Mouse (Mus musculus) C2C12 (cell line): ENCODE data around the gene Grk5. TPM values are rescaled to one million over a fixed set of nuclear protein-coding genes. Genes with fewer than 3 reads are reported as not detected.

Experiments used
- H3K27me3 ChIP-seq: one replicate; pipeline ENCODE4 v1.6.1; 2011; ENCODE audit not compliant: control insufficient read depth, insufficient read depth, insufficient read length
- H3K36me3 ChIP-seq: one replicate; pipeline ENCODE4 v1.6.1; 2011; ENCODE audit not compliant: control insufficient read depth, insufficient read depth
- H3K4me3 ChIP-seq: one replicate; pipeline ENCODE4 v1.5.1; 2011; ENCODE audit warnings: mild to moderate bottlenecking, control low read depth; ENCODE audit not compliant: poor library complexity, insufficient read depth, severe bottlenecking
- H3K79me2 ChIP-seq: one replicate; pipeline ENCODE4 v1.6.1; 2011; ENCODE audit not compliant: control insufficient read depth, insufficient read depth
- H3K79me3 ChIP-seq: one replicate; pipeline ENCODE4 v1.6.1; 2011; ENCODE audit warnings: low read depth, control low read depth
- H3ac ChIP-seq: one replicate; pipeline ENCODE3; 2011; ENCODE audit warnings: low read depth; ENCODE audit not compliant: control insufficient read depth, insufficient read length
- CEBPB ChIP-seq: IDR thresholded peaks from one replicate; pipeline ENCODE4 v1.6.1; 2011; ENCODE audit warnings: low read depth, mild to moderate bottlenecking, control low read depth, moderate library complexity
- CTCF ChIP-seq: IDR thresholded peaks from one replicate; pipeline ENCODE4 v1.5.1; 2011; ENCODE audit not compliant: control insufficient read depth, insufficient read depth, insufficient read length
- FOSL1 ChIP-seq: IDR thresholded peaks from one replicate; pipeline ENCODE4 v1.8.0; 2011; ENCODE audit warnings: mild to moderate bottlenecking, low read length; ENCODE audit not compliant: poor library complexity, insufficient read depth, severe bottlenecking
- MAX ChIP-seq: IDR thresholded peaks from one replicate; pipeline ENCODE4 v1.6.1; 2011; ENCODE audit warnings: mild to moderate bottlenecking, control low read depth
- MYOD1 ChIP-seq: IDR thresholded peaks from one replicate; pipeline ENCODE4 v1.6.1; 2011; ENCODE audit warnings: low read depth; ENCODE audit not compliant: control insufficient read depth, insufficient read length
- MYOG ChIP-seq: IDR thresholded peaks from one replicate; pipeline ENCODE4 v1.6.1; 2011; ENCODE audit not compliant: control insufficient read depth, insufficient read length; ENCODE audit errors: extremely low read depth
- USF1 ChIP-seq: IDR thresholded peaks from one replicate; pipeline ENCODE4 v1.6.1; 2011; ENCODE audit warnings: low read depth, mild to moderate bottlenecking, control low read depth, moderate library complexity
- polyA plus RNA-seq: library from polyadenylated mRNA; unstranded; fragments of >200 nt; fragmentation: generic; extraction: Trizol; gene quantifications from one replicate; pipeline ENCODE4 v1.2.1, GENCODE M21; 2012; ENCODE audit warnings: missing spikeins

Gene Grk5
- polyA plus RNA-seq, 1 experiment: 1.1 TPM

DNA sequence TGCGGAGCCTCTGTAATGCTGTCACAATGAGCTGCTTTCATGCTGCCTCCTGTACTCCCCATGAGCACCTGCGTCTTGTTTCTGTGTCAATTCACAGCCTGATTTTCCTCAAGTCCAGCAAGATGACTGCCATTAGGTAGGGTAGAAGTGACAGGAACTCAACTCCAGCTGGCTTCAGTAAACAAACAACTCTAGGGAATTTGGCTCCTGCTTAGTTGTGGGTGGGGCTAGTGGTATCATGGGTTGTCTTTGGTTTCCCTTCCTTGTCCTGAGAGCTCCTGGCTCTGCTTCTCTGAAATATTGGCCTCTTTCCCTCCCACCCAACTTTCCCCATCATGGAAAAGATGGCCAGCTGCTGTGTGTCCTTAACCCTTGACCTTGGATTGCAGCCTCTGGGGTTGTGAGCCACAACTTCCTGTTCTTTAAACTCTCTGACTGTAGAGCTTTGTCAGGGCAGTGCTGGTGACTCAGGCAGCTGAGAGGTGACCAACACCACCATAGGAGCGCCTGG is 56.3 kb downstream of the Grk5 start:
- no peaks in the 10 kb centered on the region for H3K79me2 ChIP-seq
- H3ac ChIP-seq: no peak overlapping the region
- H3K36me3 ChIP-seq: no peaks in the 10 kb centered on the region
- TF ChIP-seq USF1: no peak
- no peak for TF ChIP-seq MYOG
- peak; percentile 10 for TF ChIP-seq MYOD1
- no peak for TF ChIP-seq CEBPB
- TF ChIP-seq MAX: no peak
- no peak for TF ChIP-seq CTCF
- no peak for TF ChIP-seq FOSL1
- no peaks in the 10 kb centered on the region for H3K27me3 ChIP-seq
- H3K79me3 ChIP-seq: no peaks in the 10 kb centered on the region
- no peak overlapping the region for H3K4me3 ChIP-seq

DNA sequence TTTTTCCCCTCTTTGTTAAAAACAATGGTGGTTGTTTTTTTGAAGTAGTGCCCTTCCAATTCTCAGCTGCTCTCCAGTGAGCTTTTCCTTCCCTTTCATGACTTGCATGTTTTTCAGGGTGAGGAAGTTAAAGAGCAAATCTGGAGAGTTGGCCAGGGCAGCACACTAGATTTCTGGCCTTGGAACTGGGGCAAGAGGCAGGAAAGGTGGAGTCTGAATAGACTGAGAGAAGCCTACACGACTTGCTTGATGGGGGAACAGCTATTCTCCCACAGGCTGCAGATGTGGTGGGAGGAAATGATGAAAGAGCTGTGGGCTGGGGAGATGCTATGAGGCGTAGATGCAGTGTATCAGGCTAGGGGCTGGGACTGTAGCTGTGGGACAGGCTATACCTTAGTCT is 57.1 kb downstream of the Grk5 start:
- H3ac ChIP-seq: no peak overlapping the region
- H3K79me3 ChIP-seq: no peaks in the 10 kb centered on the region
- H3K27me3 ChIP-seq: no peaks in the 10 kb centered on the region
- no peaks in the 10 kb centered on the region for H3K36me3 ChIP-seq
- H3K79me2 ChIP-seq: no peaks in the 10 kb centered on the region
- TF ChIP-seq CEBPB: no peak
- TF ChIP-seq MAX: no peak
- no peak for TF ChIP-seq MYOG
- TF ChIP-seq USF1: no peak
- TF ChIP-seq MYOD1: no peak
- TF ChIP-seq CTCF: no peak
- no peak for TF ChIP-seq FOSL1
- H3K4me3 ChIP-seq: no peak overlapping the region

DNA sequence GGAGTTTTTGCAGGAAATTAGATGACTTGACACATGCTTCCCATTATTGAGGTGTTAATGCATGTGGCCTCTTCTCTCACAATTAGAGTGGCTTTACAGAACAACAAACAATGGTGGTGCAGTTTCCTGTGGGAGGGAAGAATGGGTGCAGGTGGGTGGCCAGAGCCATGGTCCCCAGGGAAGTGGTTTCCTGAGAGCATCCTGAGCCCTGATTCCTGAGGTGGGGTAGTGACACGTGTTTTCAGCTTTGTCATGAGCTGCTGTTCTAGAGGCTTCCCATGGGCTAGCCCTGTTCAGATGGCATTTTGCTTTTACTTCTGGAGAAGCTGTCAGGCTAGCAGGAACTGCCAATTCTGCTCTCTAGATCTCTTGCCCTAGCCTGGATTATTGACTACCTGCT is 59.4 kb downstream of the Grk5 start:
- no peaks in the 10 kb centered on the region for H3K79me2 ChIP-seq
- TF ChIP-seq CTCF (no peak), CEBPB (no peak), MYOD1 (no peak), FOSL1 (no peak), USF1 (no peak), MAX (no peak), MYOG (no peak)
- H3ac ChIP-seq: no peak overlapping the region
- H3K27me3 ChIP-seq: no peaks in the 10 kb centered on the region
- no peak overlapping the region for H3K4me3 ChIP-seq
- H3K79me3 ChIP-seq: no peaks in the 10 kb centered on the region
- H3K36me3 ChIP-seq: no peaks in the 10 kb centered on the region

DNA sequence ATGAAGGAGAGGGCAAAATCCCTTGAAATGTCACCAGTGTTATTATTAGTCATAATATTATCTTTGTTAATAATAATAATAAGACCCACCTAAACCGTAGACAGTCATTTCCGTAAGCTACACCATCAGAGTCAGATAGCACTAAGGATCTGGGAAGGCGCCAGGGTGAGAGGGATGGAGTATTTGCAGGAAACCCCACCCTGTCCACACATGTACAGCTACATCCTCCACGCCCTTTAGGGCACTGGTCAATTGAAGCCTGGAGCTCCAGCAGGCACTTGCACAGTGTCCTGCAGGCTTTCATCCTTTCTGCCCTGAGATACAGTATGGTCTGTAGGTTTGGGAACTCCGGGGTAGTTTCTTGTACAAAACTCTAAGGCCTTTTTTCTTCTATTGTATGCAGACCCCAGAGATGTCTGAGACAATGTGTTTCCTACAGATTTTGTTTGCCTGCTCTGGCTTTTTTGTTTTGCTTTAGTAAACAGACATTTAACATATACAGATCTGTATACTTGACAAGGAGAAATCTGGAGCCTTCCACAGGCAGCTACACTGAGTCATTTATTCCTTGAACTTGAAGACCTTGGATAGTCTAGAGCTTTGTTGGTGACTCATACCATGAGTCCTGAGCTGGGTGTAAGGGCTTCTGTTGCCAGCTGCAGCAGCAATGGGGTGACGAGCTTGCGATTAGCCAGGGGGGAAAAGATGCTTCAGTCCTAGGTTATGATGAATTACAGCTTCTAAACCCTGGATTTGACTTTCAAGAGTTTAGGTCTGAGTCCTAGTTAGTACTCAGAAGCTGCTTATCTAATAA is 60.7 kb downstream of the Grk5 start:
- H3K27me3 ChIP-seq: no peaks in the 10 kb centered on the region
- H3K4me3 ChIP-seq: no peak overlapping the region
- no peak overlapping the region for H3ac ChIP-seq
- no peaks in the 10 kb centered on the region for H3K79me3 ChIP-seq
- no peaks in the 10 kb centered on the region for H3K79me2 ChIP-seq
- TF ChIP-seq MAX (no peak), MYOG (no peak), USF1 (no peak), FOSL1 (peak; percentile 47), CTCF (no peak), MYOD1 (no peak)
- no peaks in the 10 kb centered on the region for H3K36me3 ChIP-seq

DNA sequence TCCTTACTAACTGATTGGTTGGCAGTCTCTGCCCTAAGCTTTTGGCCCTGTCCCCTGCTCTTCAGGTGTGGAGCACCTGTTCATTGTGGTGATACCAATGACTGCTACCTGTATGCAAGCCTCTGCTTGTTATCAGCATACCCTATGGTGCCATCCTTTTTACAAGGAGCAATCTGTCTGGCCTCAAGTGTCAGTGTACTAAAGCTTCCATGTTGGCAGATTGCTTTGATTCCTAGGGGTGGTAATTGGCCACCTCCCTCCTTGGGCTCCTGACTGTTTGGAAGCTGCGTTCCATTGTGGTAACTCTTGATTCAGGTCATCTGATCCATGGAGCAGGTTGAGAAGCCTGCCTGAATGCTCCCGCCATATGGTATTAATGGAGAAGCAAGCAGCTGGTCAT is 65.6 kb downstream of the Grk5 start:
- Histone ChIP-seq H3K79me2 (no peaks in the 10 kb centered on the region), H3ac (no peak overlapping the region), H3K4me3 (no peak overlapping the region), H3K27me3 (no peaks in the 10 kb centered on the region), H3K36me3 (no peaks in the 10 kb centered on the region), H3K79me3 (no peaks in the 10 kb centered on the region)
- TF ChIP-seq CEBPB (no peak), FOSL1 (no peak), USF1 (no peak), CTCF (no peak), MAX (no peak), MYOG (no peak)

DNA sequence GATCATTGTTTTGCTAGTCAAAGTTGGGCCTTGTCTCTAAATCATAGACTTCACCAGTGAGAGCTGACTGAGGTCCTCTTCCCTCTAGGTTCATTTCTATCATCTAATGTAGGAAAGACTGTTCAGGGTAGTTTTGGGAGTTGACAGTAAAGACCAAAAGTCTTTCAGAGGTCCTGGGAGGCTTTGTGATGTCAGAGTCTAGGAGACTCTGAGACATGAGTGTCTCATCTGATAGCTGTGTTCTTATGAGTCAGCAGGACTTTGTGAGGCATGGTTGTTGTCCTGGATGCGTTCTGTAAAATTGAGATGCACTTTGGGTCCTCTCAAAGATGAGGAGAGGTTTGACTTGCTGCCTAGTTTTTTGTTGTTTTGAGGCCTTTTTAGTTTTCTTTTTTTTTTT is 66.2 kb downstream of the Grk5 start:
- no peak overlapping the region for H3ac ChIP-seq
- TF ChIP-seq MAX: no peak
- TF ChIP-seq CTCF: no peak
- TF ChIP-seq FOSL1: no peak
- TF ChIP-seq MYOG: no peak
- no peak for TF ChIP-seq MYOD1
- no peak for TF ChIP-seq CEBPB
- no peak for TF ChIP-seq USF1
- H3K4me3 ChIP-seq: no peak overlapping the region
- no peaks in the 10 kb centered on the region for H3K79me3 ChIP-seq
- no peaks in the 10 kb centered on the region for H3K27me3 ChIP-seq
- H3K36me3 ChIP-seq: no peaks in the 10 kb centered on the region
- H3K79me2 ChIP-seq: no peaks in the 10 kb centered on the region
